Mouse (Mus musculus): ENCODE results near the gene Kap.
"Not testable (repeated sequence)": the region's sequence is repeated elsewhere in the genome, so short reads cannot be mapped to it uniquely, and the experiment has no call there.

Gene Kap

GRCm38 (mm10) chr6:133853526-133853925 lies at the start of gene Kap:
Gene Kap, minus strand, starts transcription at chr6:133853762.
- DNase-seq = no peak

DNA sequence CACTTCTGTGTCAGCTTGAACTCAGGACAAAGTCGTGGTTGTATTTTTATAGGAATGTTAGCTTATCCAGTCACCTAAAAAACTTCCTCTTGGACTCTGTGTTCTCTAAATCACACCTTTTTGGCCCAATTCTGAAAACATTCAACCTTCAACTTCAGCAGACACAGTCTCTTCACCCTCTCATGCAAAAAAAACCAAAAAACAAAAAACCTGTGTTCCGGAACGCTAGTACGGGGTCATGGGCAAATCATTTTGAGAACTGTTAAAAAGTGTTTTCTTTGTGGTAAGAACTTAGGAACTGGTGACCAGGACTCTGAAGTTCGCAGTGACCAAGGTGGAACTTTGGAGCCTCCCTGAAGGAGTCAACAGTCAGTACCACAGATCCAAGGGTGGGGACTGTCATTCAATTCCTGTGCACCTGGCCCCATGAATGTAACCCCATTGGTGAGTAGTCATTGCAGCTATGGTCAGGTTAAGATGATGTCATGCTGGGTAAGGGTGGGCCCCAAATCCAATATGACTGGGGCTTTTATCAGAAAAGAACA lies 32.4 kb upstream of the Kap start:
- no peak for DNase-seq

DNA sequence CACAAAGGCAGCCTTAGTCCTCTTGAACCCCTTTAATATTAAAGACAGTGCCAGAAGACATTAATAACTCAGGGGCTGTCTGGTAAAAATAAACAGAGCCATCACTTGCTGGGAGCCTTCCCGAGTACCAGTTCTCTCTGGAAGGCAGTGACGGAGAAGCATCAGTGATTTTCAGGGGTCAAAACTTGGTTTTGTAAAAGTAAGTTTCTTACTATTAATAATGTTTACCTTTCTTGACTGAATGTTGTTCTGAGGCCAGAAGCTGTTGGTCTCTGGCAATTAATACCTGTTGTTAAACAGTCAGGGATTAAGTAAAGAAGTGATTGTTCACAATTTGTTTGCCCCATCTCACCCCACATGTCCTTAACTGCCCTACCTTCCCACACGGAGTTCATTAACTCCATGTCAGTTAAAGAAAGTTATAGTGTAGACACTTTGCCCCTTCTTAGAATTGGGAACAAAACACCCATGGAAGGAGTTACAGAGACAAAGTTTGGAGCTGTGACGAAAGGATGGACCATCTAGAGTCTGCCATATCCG lies 30.0 kb upstream of the Kap start:
- no peak for DNase-seq

GRCm38 (mm10) chr6:133875906-133876462 lies 22.4 kb upstream of the Kap start:
- peak; percentile 10 for DNase-seq

DNA sequence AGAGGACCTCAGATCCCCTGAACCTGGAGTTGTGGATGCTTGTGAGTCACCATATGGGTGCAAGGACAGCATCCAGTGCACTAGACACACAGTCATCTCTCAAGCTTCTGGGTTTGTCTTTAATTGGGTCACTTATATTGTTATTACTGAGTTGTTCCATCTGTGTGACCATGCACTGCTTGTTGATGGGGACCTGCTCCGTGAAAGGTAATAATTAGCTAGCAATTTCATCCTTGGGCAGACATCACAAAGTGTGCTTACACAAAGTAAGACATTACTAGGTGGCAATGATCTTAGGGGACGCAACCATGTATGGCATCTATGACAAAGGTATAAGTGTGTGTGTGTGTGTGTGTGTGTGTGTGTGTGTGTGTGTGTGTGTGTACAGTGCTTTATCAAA lies 19.1 kb upstream of the Kap start:
- DNase-seq = no peak

GRCm38 (mm10) chr6:133871131-133871530 lies 17.6 kb upstream of the Kap start:
- DNase-seq = no peak

DNA sequence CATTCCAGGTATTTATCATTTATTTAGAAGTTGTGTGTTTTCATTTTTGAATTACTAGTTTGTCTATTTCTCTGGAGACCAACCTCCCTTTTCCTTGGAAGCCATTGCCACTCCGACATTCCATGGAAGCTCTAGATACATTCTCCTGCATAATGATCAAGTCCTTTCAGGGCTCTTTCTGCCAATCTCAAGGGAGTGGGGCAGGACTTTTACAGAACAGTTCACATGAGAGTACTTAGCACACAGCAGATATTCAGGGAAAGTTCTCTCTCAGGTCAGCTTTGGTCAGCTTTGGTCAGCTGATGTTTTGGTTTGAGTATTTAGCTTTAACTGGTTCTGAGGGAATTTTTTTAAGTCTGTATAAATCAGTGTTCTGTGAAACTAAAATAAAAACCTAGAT lies 14.8 kb upstream of the Kap start:
- DNase-seq = no peak

DNA sequence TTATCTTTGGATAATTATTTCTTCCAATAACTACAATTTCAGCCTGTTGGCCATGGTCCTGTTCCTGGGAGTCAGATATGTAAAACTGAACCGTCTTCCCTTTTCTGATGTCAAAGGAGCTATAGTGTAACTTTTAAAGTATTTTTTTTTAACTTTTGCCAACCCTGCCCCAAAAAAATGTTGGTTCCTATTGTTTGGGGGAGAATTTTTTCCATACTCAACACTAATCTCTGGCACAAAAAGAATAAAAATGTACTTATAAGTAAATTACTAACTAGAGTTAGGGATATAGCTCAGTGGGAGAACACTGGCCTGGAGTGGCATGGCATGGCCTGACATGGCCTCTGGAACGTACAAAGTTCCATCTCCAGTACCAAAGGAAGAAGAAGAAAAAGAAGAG lies 2.3 kb upstream of the Kap start:
- DNase-seq = no peak

GRCm38 (mm10) chr6:133849359-133849758 lies 4.2 kb downstream of the Kap start:
- DNase-seq = no peak

DNA sequence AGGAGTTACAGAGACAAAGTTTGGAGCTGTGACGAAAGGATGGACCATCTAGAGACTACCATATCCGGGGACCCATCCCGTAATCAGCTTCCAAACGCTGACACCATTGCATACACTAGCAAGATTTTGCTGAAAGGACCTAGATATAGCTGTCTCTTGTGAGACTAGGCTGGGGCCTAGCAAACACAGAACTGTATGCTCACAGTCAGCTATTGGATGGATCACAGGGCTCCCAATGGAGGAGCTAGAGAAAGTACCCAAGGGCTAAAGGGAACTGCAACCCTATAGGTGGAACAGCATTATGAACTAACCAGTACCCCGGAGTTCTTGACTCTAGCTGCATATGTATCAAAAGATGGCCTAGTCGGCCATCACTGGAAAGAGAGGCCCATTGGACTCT lies 4.7 kb downstream of the Kap start:
- not testable (repeated sequence) for DNase-seq

DNA sequence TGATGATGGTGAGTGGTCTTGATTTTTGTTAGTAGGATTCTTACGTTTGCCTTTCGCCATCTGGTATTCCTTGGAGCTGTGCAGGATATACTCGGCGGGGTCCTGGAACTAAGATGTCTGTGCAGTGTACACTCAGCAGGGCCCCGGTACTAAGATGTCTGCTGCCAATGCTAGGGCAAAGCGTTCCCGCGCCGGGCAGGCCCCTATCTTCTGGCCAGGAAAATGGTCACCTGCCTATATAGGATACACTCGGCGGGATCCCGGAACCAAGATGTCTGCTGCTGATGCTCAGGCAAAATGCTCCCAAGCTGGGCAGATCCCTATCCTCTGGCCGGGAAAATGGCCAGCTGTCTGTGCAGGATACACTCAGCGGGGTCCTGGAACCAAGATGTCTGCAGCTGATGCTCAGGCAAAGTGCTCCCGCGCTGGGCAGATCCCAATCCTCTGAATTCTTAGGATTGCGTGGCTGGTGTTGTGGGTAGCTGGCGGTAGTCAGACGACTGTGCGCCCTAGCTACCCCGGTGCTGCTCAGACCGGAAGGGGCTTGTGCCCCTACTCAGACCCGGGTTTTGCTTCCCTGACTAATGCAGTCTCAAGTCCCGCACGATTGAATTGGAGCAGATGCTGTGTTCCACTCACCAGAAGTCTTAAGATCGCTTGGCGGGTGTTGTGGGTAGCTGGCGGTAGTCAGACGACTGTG lies 15.1 kb downstream of the Kap start:
- not testable (repeated sequence) for DNase-seq

DNA sequence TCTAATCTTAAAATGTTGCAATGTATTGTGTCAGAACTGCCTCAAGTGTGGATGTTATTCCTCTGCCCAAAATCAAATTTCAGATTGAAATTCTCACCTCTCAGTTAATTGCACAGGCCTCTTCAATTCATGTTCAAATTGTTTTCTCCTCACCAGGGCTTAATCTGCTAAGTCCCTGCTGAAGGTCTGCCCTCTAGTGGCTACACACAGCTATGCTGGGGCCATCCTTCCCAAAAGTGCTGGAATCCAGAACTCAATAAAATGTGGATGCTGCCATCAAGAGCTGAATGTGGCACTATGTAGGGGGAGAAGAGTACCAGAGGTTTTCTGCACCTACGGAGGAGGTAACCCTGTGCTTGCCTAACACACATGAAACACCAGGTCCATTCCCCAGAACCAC lies 41.2 kb downstream of the Kap start:
- DNase-seq = no peak
